Mouse (Mus musculus) brown adipose tissue, adult 24 weeks (tissue): Measurements from ENCODE around the gene Sec16a. TPM values are rescaled to one million over a fixed set of nuclear protein-coding genes. Genes with fewer than 3 reads are reported as not detected.

Experiments
- H3K27ac ChIP-seq: fragments of 200-500 bp; replicated peaks from 2 replicates; pipeline ENCODE4 v1.5.1; 2012; ENCODE audit warnings: low read depth, mild to moderate bottlenecking, low read length
- H3K4me1 ChIP-seq: fragments of 200-500 bp; 2 replicates; pipeline ENCODE4 v1.6.1; 2012; ENCODE audit warnings: low read length, mixed read lengths; ENCODE audit not compliant: control insufficient read depth, insufficient read depth, insufficient read length
- H3K4me3 ChIP-seq: fragments of 200-500 bp; 2 replicates; pipeline ENCODE4 v1.5.1; 2012; ENCODE audit warnings: low read depth, mild to moderate bottlenecking, low read length, moderate library complexity; ENCODE audit not compliant: insufficient read depth
- polyA plus RNA-seq: library from polyadenylated mRNA; stranded (reverse); fragments of >200 nt; gene quantifications from 2 replicates; pipeline ENCODE4 v1.2.4, GENCODE M21; 2012; ENCODE audit not compliant: missing spikeins, insufficient read depth, insufficient read length

Gene Sec16a
- polyA plus RNA-seq, 1 experiment = 21.0 TPM

DNA sequence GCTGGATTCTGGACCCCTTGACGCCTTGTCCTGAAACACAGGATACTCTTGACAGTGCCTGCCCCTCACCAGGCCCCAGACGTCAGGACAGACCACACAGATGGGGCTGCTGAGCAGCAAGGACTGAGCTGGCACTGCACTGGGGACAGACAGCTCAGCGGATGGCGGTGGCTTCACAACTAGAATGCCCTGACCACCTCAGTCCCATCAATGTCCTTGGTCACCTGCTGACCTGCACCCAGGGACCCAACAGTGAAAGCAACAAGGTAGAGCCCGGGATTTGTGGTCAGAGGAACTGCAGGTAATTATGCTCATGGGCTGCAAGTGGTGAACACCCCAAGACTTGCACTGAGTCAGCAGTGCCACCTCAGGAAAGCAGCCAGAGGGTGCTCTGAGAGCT, 82.0 kb downstream of the Sec16a start:
- no peak overlapping the region for H3K4me3 ChIP-seq
- peaks cover 8% of the 10 kb centered on the region; the same call in 1 of the 2 replicates for H3K4me1 ChIP-seq
- H3K27ac ChIP-seq = no peak overlapping the region

DNA sequence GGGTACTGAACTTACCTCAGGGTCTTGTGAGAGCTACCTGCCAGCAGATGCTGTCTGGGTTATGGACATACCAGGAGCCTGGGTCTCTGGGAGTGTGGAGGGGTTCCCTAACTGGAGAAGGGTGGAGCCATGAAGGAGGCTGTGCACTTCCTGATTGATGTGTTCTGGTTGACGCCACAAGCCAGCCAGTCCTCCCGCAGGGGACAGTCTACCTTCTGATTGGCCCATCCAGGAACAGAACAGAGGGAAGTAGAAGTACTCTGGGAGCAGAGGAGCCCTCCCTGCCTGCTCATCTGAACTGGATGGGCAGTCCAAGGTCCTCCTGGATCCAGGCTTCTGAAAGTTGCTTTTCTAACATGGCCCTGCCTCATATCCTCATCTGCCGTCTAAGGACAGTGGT, 84.2 kb downstream of the Sec16a start, which contains the start of gene Card9:
Card9 (minus strand) TSS at position 147 of the 400 bp plus-strand sequence.
- peak within 1 kb of the TSS; percentile 73 for H3K27ac ChIP-seq
- H3K4me1 ChIP-seq = peaks cover 8% of the 10 kb centered on the region; the same call in 1 of the 2 replicates
- H3K4me3 ChIP-seq = peak within 1 kb of the TSS; percentile 13; the same call in 1 of the 2 replicates

DNA sequence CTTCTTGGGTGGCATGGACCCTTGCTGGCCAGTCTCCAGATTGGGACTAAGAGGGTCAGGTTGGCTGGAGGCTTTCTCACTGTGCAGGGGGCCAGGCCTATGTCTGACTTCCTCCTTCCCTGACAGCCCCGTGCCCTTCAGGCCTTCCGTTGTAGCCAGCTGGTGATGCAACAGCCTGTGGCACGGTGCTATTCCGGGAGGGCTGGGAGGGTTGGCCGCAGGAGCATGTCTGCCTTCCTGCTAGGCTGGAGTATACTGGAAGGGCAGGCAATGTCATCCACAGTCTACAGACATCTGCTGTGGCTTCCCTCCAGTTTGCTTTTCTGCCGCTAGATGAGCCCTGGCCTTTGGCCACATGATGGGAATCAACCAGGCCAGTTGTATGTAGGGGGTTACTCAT, 85.0 kb downstream of the Sec16a start:
- Histone ChIP-seq H3K27ac (peak overlapping the region; percentile 73), H3K4me3 (no peak overlapping the region)

More for the DNA sequence above, 85.0 kb downstream of the Sec16a start:
- H3K4me1 ChIP-seq = peaks cover 8% of the 10 kb centered on the region; the same call in 1 of the 2 replicates

Other genes with a start within 250 kb of the Sec16a start
- not detected in 2 replicates for gene Lhx3, start 236.9 kb downstream of the Sec16a start, polyA plus RNA-seq
- 4.3 and 5.2 TPM in 2 replicates for gene Qsox2, start 207.7 kb downstream of the Sec16a start, polyA plus RNA-seq
- not detected in 2 replicates for gene Ccdc187, start 150.7 kb downstream of the Sec16a start, polyA plus RNA-seq
- gene Gpsm1, start 129.7 kb downstream of the Sec16a start, polyA plus RNA-seq = 0.91 and 1.6 TPM in 2 replicates
- 30.9 and 32.9 TPM in 2 replicates for gene Dnlz, start 93.1 kb downstream of the Sec16a start, polyA plus RNA-seq
- gene Card9, start 84.3 kb downstream of the Sec16a start, polyA plus RNA-seq = 0.79 and 3.7 TPM in 2 replicates
- gene Snapc4, start 64.6 kb downstream of the Sec16a start, polyA plus RNA-seq = 3.1 and 4.5 TPM in 2 replicates
- gene Entr1, start 55.9 kb downstream of the Sec16a start, polyA plus RNA-seq = 49.7 and 61.2 TPM in 2 replicates
- 75.4 and 83.9 TPM in 2 replicates for gene Pmpca, start 55.9 kb downstream of the Sec16a start, polyA plus RNA-seq
- 6.7 and 7.8 TPM in 2 replicates for gene Inpp5e, start 36.0 kb downstream of the Sec16a start, polyA plus RNA-seq
- 5.6 and 8.9 TPM in 2 replicates for gene Notch1, start 71.4 kb upstream of the Sec16a start, polyA plus RNA-seq
- 75.5 and 80.4 TPM in 2 replicates for gene Egfl7, start 134.8 kb upstream of the Sec16a start, polyA plus RNA-seq
- not detected in 2 replicates for gene Gm20532, start 141.4 kb upstream of the Sec16a start, polyA plus RNA-seq
- gene Agpat2, start 159.2 kb upstream of the Sec16a start, polyA plus RNA-seq = 2,029 and 2,407 TPM in 2 replicates
- gene Fam69b, start 183.2 kb upstream of the Sec16a start, polyA plus RNA-seq = 24.4 and 49.4 TPM in 2 replicates
- gene Lcn4, start 226.1 kb upstream of the Sec16a start, polyA plus RNA-seq = not detected in 2 replicates